Mouse (Mus musculus): ENCODE data around the gene Gipc3. TPM values are rescaled to one million over a fixed set of nuclear protein-coding genes. Genes with fewer than 3 reads are reported as not detected.

The Gipc3 gene
- polyA plus RNA-seq, 1 experiment from 2014 or later = not detected

- peaks cover 49% of the 10 kb centered on the region for H3K36me3 ChIP-seq
- H3K9me3 ChIP-seq = no peaks in the 10 kb centered on the region
- peak within 1 kb of the TSS; percentile 78 for H3K9ac ChIP-seq
- H3K4me1 ChIP-seq = peaks cover 66% of the 10 kb centered on the region
- H3K27me3 ChIP-seq (replicated peaks) = peaks cover 13% of the 10 kb centered on the region
- 3% methylated on average over 10 of the region's 10 CpGs for WGBS
- H3K27ac ChIP-seq (replicated peaks) = peak within 1 kb of the TSS; percentile 96
- peak within 1 kb of the TSS; percentile 63 for H3K4me2 ChIP-seq
- H3K4me3 ChIP-seq = peak within 1 kb of the TSS; percentile 34
- 0 out of 2 replicates have a peak, but pooled peaks have one; percentile 31 for ATAC-seq (ENCODE audit: extremely low read depth, insufficient number of reproducible peaks, low FRiP score, low TSS enrichment)
These were observed 14.7 kb downstream of the Gipc3 start, which contains the start of gene Tbxa2r for GRCm38 (mm10) chr10:81328386-81328785. Tbxa2r (plus strand) TSS chr10:81328731.

GRCm38 (mm10) chr10:81327959-81328358 is 15.1 kb downstream of the Gipc3 start:
- H3K9ac ChIP-seq = peak overlapping the region; percentile 78
- peak overlapping the region; percentile 63 for H3K4me2 ChIP-seq
- H3K36me3 ChIP-seq = peaks cover 49% of the 10 kb centered on the region
- no peak overlapping the region for H3K4me3 ChIP-seq
- no peaks in the 10 kb centered on the region for H3K9me3 ChIP-seq
- ATAC-seq (ENCODE audit: extremely low read depth, insufficient number of reproducible peaks, low FRiP score, low TSS enrichment) = no peak
- H3K4me1 ChIP-seq = peaks cover 66% of the 10 kb centered on the region
- H3K27me3 ChIP-seq (replicated peaks) = peaks cover 9% of the 10 kb centered on the region
- peak overlapping the region; percentile 96 for H3K27ac ChIP-seq (replicated peaks)
- WGBS = 12% methylated on average over 2 of the region's 2 CpGs

DNA sequence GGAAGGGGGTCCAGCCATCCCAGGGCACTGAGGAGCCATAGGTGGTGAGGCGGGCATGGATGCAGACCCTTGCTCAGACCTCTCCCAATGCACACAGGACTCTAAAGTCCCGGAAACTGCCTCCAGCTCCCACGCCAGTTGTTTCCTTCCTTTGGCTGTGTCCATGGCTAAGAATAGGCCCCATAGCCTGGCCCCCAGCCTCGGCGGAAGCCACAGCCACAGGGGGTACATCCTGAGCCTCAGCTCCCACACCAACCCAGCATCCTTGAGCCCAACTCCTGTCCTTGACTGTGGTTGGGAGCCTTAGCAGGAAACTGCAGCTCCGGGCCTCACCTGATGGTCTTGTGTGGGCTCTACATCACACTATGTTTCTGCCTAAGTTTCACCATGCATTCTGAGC is 16.2 kb downstream of the Gipc3 start:
- Histone ChIP-seq H3K4me2 (peak overlapping the region; percentile 11; the same call in 1 of the 2 replicates), H3K4me1 (peaks cover 66% of the 10 kb centered on the region), H3K9me3 (no peaks in the 10 kb centered on the region), H3K4me3 (no peak overlapping the region), H3K9ac (no peak overlapping the region), H3K27ac (replicated peaks) (peak overlapping the region; percentile 96), H3K27me3 (replicated peaks) (no peaks in the 10 kb centered on the region), H3K36me3 (peaks cover 57% of the 10 kb centered on the region)
- no peak for ATAC-seq (ENCODE audit: extremely low read depth, insufficient number of reproducible peaks, low FRiP score, low TSS enrichment)
- 58% methylated on average over 6 of the region's 6 CpGs for WGBS

DNA sequence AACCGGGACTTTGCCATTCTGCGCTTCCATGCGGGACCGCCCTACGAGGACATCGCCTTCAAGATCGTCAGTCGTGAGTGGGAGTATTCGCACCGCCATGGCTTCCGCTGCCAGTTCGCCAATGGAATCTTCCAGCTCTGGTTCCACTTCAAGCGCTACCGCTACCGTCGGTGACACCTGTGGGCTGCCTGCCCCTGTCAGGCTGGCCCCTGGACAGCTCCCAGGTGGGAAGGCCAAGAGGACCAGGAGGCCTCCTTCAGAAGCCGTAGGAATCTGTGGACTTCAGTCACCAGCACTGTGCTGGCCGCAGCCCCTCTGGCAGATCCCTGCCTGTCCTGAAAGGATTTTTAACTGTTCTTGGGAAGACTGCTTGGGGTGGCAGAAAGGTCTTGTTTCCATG is 17.3 kb downstream of the Gipc3 start:
- no peak for ATAC-seq (ENCODE audit: extremely low read depth, insufficient number of reproducible peaks, low FRiP score, low TSS enrichment)
- WGBS = 90% methylated on average over 18 of the region's 18 CpGs
- peak overlapping the region; percentile 96; the same call in 1 of the 2 replicates for H3K27ac ChIP-seq (replicated peaks)
- H3K36me3 ChIP-seq = peaks cover 57% of the 10 kb centered on the region
- H3K9ac ChIP-seq = no peak overlapping the region
- no peak overlapping the region for H3K4me3 ChIP-seq
- H3K27me3 ChIP-seq (replicated peaks) = no peaks in the 10 kb centered on the region
- no peak overlapping the region for H3K4me2 ChIP-seq
- peaks cover 61% of the 10 kb centered on the region for H3K4me1 ChIP-seq
- H3K9me3 ChIP-seq = no peaks in the 10 kb centered on the region

- no peak overlapping the region for H3K4me2 ChIP-seq
- no peaks in the 10 kb centered on the region for H3K27me3 ChIP-seq (replicated peaks)
- H3K4me3 ChIP-seq = no peak overlapping the region
- H3K9me3 ChIP-seq = no peaks in the 10 kb centered on the region
- WGBS = 91% methylated on average over 21 of the region's 21 CpGs
- H3K9ac ChIP-seq = no peak overlapping the region
- peaks cover 57% of the 10 kb centered on the region for H3K36me3 ChIP-seq
- no peak overlapping the region for H3K27ac ChIP-seq (replicated peaks)
- peaks cover 55% of the 10 kb centered on the region for H3K4me1 ChIP-seq
- ATAC-seq (ENCODE audit: extremely low read depth, insufficient number of reproducible peaks, low FRiP score, low TSS enrichment) = no peak
These were observed 17.9 kb downstream of the Gipc3 start for GRCm38 (mm10) chr10:81325176-81325575.

DNA sequence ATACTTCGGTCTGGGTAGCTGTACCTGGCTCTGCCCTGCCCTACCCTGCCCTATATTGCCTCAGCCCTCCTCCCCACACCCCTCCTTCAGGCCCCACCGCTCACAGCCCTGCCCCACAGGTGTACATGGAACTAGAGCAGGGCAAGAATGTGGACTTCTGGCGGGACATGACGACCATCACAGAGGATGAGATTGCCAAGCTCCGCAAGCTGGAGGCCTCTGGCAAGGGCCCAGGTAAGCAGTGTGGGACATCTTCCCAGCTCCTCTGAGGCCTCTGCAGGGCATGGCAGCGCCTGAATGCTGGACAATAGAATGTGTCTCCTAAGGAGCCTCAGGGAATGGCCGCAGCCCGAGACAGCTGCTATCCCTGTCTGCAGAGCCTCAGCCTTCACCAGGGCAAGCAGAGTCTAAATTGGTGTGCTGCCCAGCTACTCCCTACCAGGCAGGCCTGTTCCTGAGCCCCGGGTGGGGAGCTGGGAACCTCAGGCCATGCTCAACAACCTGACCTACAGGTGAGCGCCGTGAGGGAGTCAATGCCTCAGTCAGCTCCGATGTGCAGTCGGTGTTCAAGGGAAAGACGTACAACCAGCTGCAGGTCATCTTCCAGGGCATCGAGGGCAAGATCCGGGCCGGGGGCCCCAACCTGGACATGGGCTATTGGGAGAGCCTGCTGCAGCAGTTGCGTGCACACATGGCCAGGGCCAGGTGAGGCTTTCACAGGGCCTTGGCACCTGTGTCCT is 19.1 kb downstream of the Gipc3 start:
- Histone ChIP-seq H3K9ac (no peak overlapping the region), H3K27ac (replicated peaks) (no peak overlapping the region), H3K9me3 (no peaks in the 10 kb centered on the region), H3K36me3 (peaks cover 57% of the 10 kb centered on the region), H3K27me3 (replicated peaks) (no peaks in the 10 kb centered on the region), H3K4me2 (no peak overlapping the region), H3K4me1 (peaks cover 53% of the 10 kb centered on the region), H3K4me3 (no peak overlapping the region)
- WGBS = 92% methylated on average over 18 of the region's 18 CpGs
- no peak for ATAC-seq (ENCODE audit: extremely low read depth, insufficient number of reproducible peaks, low FRiP score, low TSS enrichment)

- Histone ChIP-seq H3K27me3 (replicated peaks) (no peaks in the 10 kb centered on the region), H3K4me1 (peaks cover 53% of the 10 kb centered on the region), H3K9ac (no peak overlapping the region), H3K9me3 (no peaks in the 10 kb centered on the region), H3K36me3 (peaks cover 64% of the 10 kb centered on the region), H3K4me2 (no peak overlapping the region), H3K27ac (replicated peaks) (no peak overlapping the region), H3K4me3 (no peak overlapping the region)
- WGBS = 91% methylated on average over 23 of the region's 23 CpGs
- ATAC-seq (ENCODE audit: extremely low read depth, insufficient number of reproducible peaks, low FRiP score, low TSS enrichment) = no peak
These were observed 19.8 kb downstream of the Gipc3 start for GRCm38 (mm10) chr10:81323141-81323775.

DNA sequence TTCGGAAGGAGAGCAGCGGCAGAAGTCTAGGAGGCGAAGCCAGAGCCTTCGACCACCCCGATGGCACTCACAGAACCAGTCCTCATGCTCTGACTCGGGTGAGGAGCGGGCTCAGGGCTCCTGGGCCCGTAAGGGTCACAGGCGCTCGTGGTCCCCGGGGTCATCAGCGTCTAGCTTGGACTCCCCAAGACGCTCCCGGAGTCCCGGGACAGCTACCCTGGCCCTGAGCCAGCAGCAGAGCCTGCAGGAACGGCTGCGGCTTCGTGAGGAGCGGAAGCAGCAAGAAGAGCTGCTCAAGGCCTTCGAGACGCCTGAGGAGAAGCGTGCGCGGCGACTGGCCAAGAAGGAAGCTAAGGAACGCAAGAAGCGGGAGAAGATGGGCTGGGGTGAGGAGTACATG is 20.6 kb downstream of the Gipc3 start:
- Histone ChIP-seq H3K36me3 (peaks cover 67% of the 10 kb centered on the region), H3K27ac (replicated peaks) (no peak overlapping the region), H3K4me1 (peaks cover 52% of the 10 kb centered on the region), H3K4me3 (peak overlapping the region; percentile 99), H3K27me3 (replicated peaks) (no peaks in the 10 kb centered on the region), H3K9ac (peak overlapping the region; percentile 96), H3K4me2 (peak overlapping the region; percentile 94), H3K9me3 (no peaks in the 10 kb centered on the region)
- WGBS = 91% methylated on average over 27 of the region's 27 CpGs
- ATAC-seq (ENCODE audit: extremely low read depth, insufficient number of reproducible peaks, low FRiP score, low TSS enrichment) = no peak

- Histone ChIP-seq H3K36me3 (peaks cover 58% of the 10 kb centered on the region), H3K9me3 (no peaks in the 10 kb centered on the region), H3K27ac (replicated peaks) (peak overlapping the region; percentile 89), H3K4me1 (peaks cover 53% of the 10 kb centered on the region), H3K9ac (peak overlapping the region; percentile 96), H3K27me3 (replicated peaks) (no peaks in the 10 kb centered on the region), H3K4me2 (peak overlapping the region; percentile 94), H3K4me3 (peak overlapping the region; percentile 99)
- ATAC-seq (ENCODE audit: extremely low read depth, insufficient number of reproducible peaks, low FRiP score, low TSS enrichment) = no peak
- WGBS = 2% methylated on average over 20 of the region's 20 CpGs
These were observed 21.6 kb downstream of the Gipc3 start for GRCm38 (mm10) chr10:81321436-81321835.

- Histone ChIP-seq H3K4me3 (peak within 1 kb of the TSS; percentile 99), H3K27me3 (replicated peaks) (no peaks in the 10 kb centered on the region), H3K27ac (replicated peaks) (peak within 1 kb of the TSS; percentile 89), H3K36me3 (peaks cover 58% of the 10 kb centered on the region), H3K9ac (peak within 1 kb of the TSS; percentile 96), H3K9me3 (no peaks in the 10 kb centered on the region), H3K4me2 (peak within 1 kb of the TSS; percentile 94), H3K4me1 (peaks cover 52% of the 10 kb centered on the region)
- ATAC-seq (ENCODE audit: extremely low read depth, insufficient number of reproducible peaks, low FRiP score, low TSS enrichment) = peak; percentile 88
- whole genome bisulfite sequencing = under 1% methylated on average over 68 of the region's 68 CpGs
These were observed 22.3 kb downstream of the Gipc3 start, which contains the start of gene Cactin for GRCm38 (mm10) chr10:81320550-81321347. Cactin (plus strand) TSS chr10:81321103.

Data from heart, embryonic 13.5 days (tissue).